Mouse (Mus musculus): ENCODE data around the gene Olfr697. TPM values are rescaled to one million over a fixed set of nuclear protein-coding genes. Genes with fewer than 3 reads are reported as not detected.
"Not testable (repeated sequence)": the region's sequence is repeated elsewhere in the genome, so short reads cannot be mapped to it uniquely, and the experiment has no call there.

Gene Olfr697
- not detected in 2 replicates for polyA plus RNA-seq (2015; fragmentation: Nextera tagmentation; extraction: Ambion mirVana)

- Histone ChIP-seq H3K27me3 (no peaks in the 10 kb centered on the region), H3K9me3 (replicated peaks) (no peaks in the 10 kb centered on the region), H3K4me3 (no peak within 1 kb of the TSS), H3K4me1 (replicated peaks) (no peaks in the 10 kb centered on the region), H3K4me2 (no peak within 1 kb of the TSS), H3K9ac (no peak within 1 kb of the TSS), H3K27ac (no peak within 1 kb of the TSS), H3K36me3 (no peaks in the 10 kb centered on the region)
- ATAC-seq (replicated peaks; ENCODE audit: insufficient number of reproducible peaks, insufficient read depth, low FRiP score, low read depth), result no peak
- WGBS, result 71% methylated on average over 1 of the region's 1 CpGs
Observed at GRCm38 (mm10) chr7:106742343-106742742, at the start of gene Olfr697. TSS of gene Olfr697 (minus strand) at chr7:106742443.

- Histone ChIP-seq H3K4me3 (no peak overlapping the region), H3K4me2 (no peak overlapping the region), H3K36me3 (no peaks in the 10 kb centered on the region), H3K4me1 (replicated peaks) (no peaks in the 10 kb centered on the region), H3K27me3 (no peaks in the 10 kb centered on the region), H3K9me3 (replicated peaks) (no peaks in the 10 kb centered on the region), H3K27ac (no peak overlapping the region), H3K9ac (no peak overlapping the region)
- no peak for ATAC-seq (replicated peaks; ENCODE audit: insufficient number of reproducible peaks, insufficient read depth, low FRiP score, low read depth)
Observed at GRCm38 (mm10) chr7:106788330-106788729, 46.1 kb upstream of the Olfr697 start.

- H3K36me3 ChIP-seq; H3K4me1 ChIP-seq (replicated peaks); H3K4me3 ChIP-seq; H3K9me3 ChIP-seq (replicated peaks); H3K27me3 ChIP-seq; H3K27ac ChIP-seq; ATAC-seq (replicated peaks; ENCODE audit: insufficient number of reproducible peaks, insufficient read depth, low FRiP score, low read depth); H3K9ac ChIP-seq; H3K4me2 ChIP-seq: not testable (repeated sequence)
- 89% methylated on average over 2 of the region's 2 CpGs for WGBS
Observed at GRCm38 (mm10) chr7:106761008-106761407, 18.8 kb upstream of the Olfr697 start.

- no peak for ATAC-seq (replicated peaks; ENCODE audit: insufficient number of reproducible peaks, insufficient read depth, low FRiP score, low read depth)
- no peak overlapping the region for H3K4me3 ChIP-seq
- 77% methylated on average over 2 of the region's 2 CpGs for WGBS
- H3K9me3 ChIP-seq (replicated peaks), result no peaks in the 10 kb centered on the region
- H3K4me1 ChIP-seq (replicated peaks), result no peaks in the 10 kb centered on the region
- no peaks in the 10 kb centered on the region for H3K27me3 ChIP-seq
- no peak overlapping the region for H3K9ac ChIP-seq
- no peak overlapping the region for H3K27ac ChIP-seq
- H3K4me2 ChIP-seq, result no peak overlapping the region
- H3K36me3 ChIP-seq, result no peaks in the 10 kb centered on the region
Observed at GRCm38 (mm10) chr7:106758800-106759199, 16.6 kb upstream of the Olfr697 start.

- no peaks in the 10 kb centered on the region for H3K27me3 ChIP-seq
- no peak within 1 kb of the TSS for H3K4me2 ChIP-seq
- H3K4me3 ChIP-seq, result no peak within 1 kb of the TSS
- ATAC-seq (replicated peaks; ENCODE audit: insufficient number of reproducible peaks, insufficient read depth, low FRiP score, low read depth), result no peak
- no peaks in the 10 kb centered on the region for H3K4me1 ChIP-seq (replicated peaks)
- no peaks in the 10 kb centered on the region for H3K36me3 ChIP-seq
- H3K9ac ChIP-seq, result no peak within 1 kb of the TSS
- H3K9me3 ChIP-seq (replicated peaks), result no peaks in the 10 kb centered on the region
- no peak within 1 kb of the TSS for H3K27ac ChIP-seq
Observed at GRCm38 (mm10) chr7:106755297-106755696, 13.1 kb upstream of the Olfr697 start, which contains the start of gene Olfr698. TSS of gene Olfr698 (minus strand) at chr7:106755397.

GRCm38 (mm10) chr7:106745811-106746210 is 3.6 kb upstream of the Olfr697 start:
- no peak overlapping the region for H3K27ac ChIP-seq
- no peak overlapping the region for H3K4me2 ChIP-seq
- WGBS, result 84% methylated on average over 5 of the region's 5 CpGs
- no peak for ATAC-seq (replicated peaks; ENCODE audit: insufficient number of reproducible peaks, insufficient read depth, low FRiP score, low read depth)
- no peaks in the 10 kb centered on the region for H3K36me3 ChIP-seq
- no peaks in the 10 kb centered on the region for H3K9me3 ChIP-seq (replicated peaks)
- H3K9ac ChIP-seq, result no peak overlapping the region
- no peaks in the 10 kb centered on the region for H3K4me1 ChIP-seq (replicated peaks)
- no peaks in the 10 kb centered on the region for H3K27me3 ChIP-seq
- no peak overlapping the region for H3K4me3 ChIP-seq

DNA sequence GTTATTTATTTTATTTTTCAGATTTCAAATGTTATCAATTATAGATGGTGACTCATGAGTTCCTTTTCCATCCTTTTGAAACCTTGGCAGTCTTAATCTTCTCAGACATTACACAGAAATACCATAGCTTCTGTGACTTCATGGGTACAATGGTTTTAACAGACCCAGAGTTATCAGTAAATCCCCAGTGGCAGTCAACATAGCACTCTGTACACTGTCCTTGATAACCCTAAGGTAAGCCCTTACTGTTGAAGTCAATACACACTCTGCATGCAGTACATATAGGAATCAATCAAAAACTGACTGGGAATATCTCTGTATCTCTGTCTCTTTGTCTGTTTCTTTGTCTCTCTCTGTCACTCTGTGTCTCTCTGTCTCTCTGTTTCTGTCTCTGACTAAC is 5.2 kb downstream of the Olfr697 start:
- Histone ChIP-seq H3K9ac (no peak overlapping the region), H3K27me3 (no peaks in the 10 kb centered on the region), H3K4me1 (replicated peaks) (no peaks in the 10 kb centered on the region), H3K4me3 (no peak overlapping the region), H3K9me3 (replicated peaks) (no peaks in the 10 kb centered on the region), H3K4me2 (no peak overlapping the region), H3K36me3 (no peaks in the 10 kb centered on the region), H3K27ac (no peak overlapping the region)
- no peak for ATAC-seq (replicated peaks; ENCODE audit: insufficient number of reproducible peaks, insufficient read depth, low FRiP score, low read depth)

GRCm38 (mm10) chr7:106733717-106734116 is 8.5 kb downstream of the Olfr697 start:
- Histone ChIP-seq H3K36me3 (no peaks in the 10 kb centered on the region), H3K4me2 (no peak overlapping the region), H3K27ac (no peak overlapping the region), H3K9me3 (replicated peaks) (no peaks in the 10 kb centered on the region), H3K27me3 (no peaks in the 10 kb centered on the region), H3K4me1 (replicated peaks) (no peaks in the 10 kb centered on the region), H3K4me3 (no peak overlapping the region), H3K9ac (no peak overlapping the region)
- ATAC-seq (replicated peaks; ENCODE audit: insufficient number of reproducible peaks, insufficient read depth, low FRiP score, low read depth), result no peak
- 59% methylated on average over 2 of the region's 2 CpGs for WGBS

DNA sequence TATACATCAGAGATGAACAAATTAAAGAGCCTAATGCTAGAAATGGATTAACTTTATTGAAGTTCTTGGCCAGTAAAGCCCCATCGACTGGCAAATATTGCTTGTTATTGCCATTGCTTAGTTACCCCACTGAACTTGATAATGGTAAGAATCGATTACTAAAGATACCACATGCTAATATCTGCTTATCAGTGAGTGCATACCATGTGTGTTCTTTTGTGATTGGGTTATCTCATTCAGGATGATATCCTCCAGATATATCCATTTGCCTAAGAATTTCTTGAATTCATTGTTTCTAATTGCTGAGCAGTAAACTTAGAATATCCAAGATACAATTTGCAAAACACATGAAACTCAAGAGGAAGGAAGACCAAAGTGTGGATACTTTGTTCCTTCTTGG is 16.6 kb downstream of the Olfr697 start:
- WGBS, result 73% methylated on average over 2 of the region's 2 CpGs
- not testable (repeated sequence) for H3K9ac ChIP-seq

GRCm38 (mm10) chr7:106716296-106716695 is 25.9 kb downstream of the Olfr697 start, which contains the start of gene Olfr695:
TSS of gene Olfr695 (minus strand) at chr7:106716396.
- no peak within 1 kb of the TSS for H3K4me3 ChIP-seq
- no peak within 1 kb of the TSS for H3K4me2 ChIP-seq
- no peak within 1 kb of the TSS for H3K27ac ChIP-seq
- no peak for ATAC-seq (replicated peaks; ENCODE audit: insufficient number of reproducible peaks, insufficient read depth, low FRiP score, low read depth)
- H3K9me3 ChIP-seq (replicated peaks), result no peaks in the 10 kb centered on the region
- H3K36me3 ChIP-seq, result no peaks in the 10 kb centered on the region
- H3K9ac ChIP-seq, result no peak within 1 kb of the TSS
- no peaks in the 10 kb centered on the region for H3K27me3 ChIP-seq
- H3K4me1 ChIP-seq (replicated peaks), result no peaks in the 10 kb centered on the region

More for the DNA sequence above, 16.6 kb downstream of the Olfr697 start:
- not testable (repeated sequence) for H3K4me1 ChIP-seq (replicated peaks); H3K27ac ChIP-seq; H3K9me3 ChIP-seq (replicated peaks); H3K36me3 ChIP-seq; H3K27me3 ChIP-seq; ATAC-seq (replicated peaks; ENCODE audit: insufficient number of reproducible peaks, insufficient read depth, low FRiP score, low read depth); H3K4me3 ChIP-seq; H3K4me2 ChIP-seq

GRCm38 (mm10) chr7:106711463-106711862 is 30.8 kb downstream of the Olfr697 start:
- Histone ChIP-seq H3K9me3 (replicated peaks) (no peaks in the 10 kb centered on the region), H3K36me3 (no peaks in the 10 kb centered on the region), H3K4me3 (no peak overlapping the region), H3K4me1 (replicated peaks) (no peaks in the 10 kb centered on the region), H3K27ac (no peak overlapping the region), H3K4me2 (no peak overlapping the region), H3K9ac (no peak overlapping the region), H3K27me3 (no peaks in the 10 kb centered on the region)
- WGBS, result 76% methylated on average over 6 of the region's 6 CpGs
- no peak for ATAC-seq (replicated peaks; ENCODE audit: insufficient number of reproducible peaks, insufficient read depth, low FRiP score, low read depth)

- H3K27me3 ChIP-seq; H3K4me3 ChIP-seq; ATAC-seq (replicated peaks; ENCODE audit: insufficient number of reproducible peaks, insufficient read depth, low FRiP score, low read depth); H3K9ac ChIP-seq; H3K4me2 ChIP-seq; H3K36me3 ChIP-seq; H3K27ac ChIP-seq; H3K4me1 ChIP-seq (replicated peaks); H3K9me3 ChIP-seq (replicated peaks): not testable (repeated sequence)
- WGBS, result 86% methylated on average over 10 of the region's 10 CpGs
Observed at GRCm38 (mm10) chr7:106707705-106708104, 34.5 kb downstream of the Olfr697 start.
